ENCODE assay signal across 32 mouse cellular contexts in the genomic region with DNA sequence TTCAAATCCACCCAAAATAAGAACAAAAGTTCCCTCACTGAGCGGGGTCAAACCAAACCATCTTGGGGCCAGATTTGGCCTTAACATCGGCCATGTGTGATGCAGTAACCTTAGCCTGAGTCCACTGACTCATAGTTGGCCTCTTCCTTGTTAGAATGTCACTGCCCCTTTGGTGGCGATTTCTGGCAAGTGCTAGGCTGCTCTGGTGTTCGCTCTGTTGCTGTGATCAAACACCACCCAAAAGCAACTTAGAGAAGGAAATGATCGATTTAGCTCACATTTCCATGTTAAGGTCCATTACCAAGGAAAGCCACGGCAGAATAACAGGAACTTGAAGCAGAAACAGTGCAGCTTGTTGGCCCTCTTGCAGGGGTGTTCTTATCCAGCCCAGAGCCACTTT. TPM values are rescaled to one million over a fixed set of nuclear protein-coding genes. Genes with fewer than 3 reads are reported as not detected.
A peak's percentile ranks its signal among the peaks of the same experiment; 100 is the strongest.
DNase-seq lines count a peak whose midpoint lies in the region; ATAC-seq and TF ChIP-seq lines count a peak whose summit lies in the region.
"Had no signal": no experiment of that assay in that cellular context is flagged by ENCODE, and none has a peak within 500 bp of the region (broad histone marks: within the 10 kb centered on the region; RNA-seq: fewer than 3 reads in every experiment).

No protein-coding gene starts in this region.

- TF ChIP-seq CTCF in lung, postnatal 0 days (IDR thresholded peaks at IDR 0.05), result no peak

- no peak for TF ChIP-seq EP300 in lung, postnatal 0 days (IDR thresholded peaks at IDR 0.05)

- 74% methylated on average over 6 of the region's 6 CpGs for WGBS in lung, postnatal 0 days
- 77% methylated on average over 6 of the region's 6 CpGs for WGBS in liver, embryonic 11.5 days

- no peaks in the 10 kb centered on the region for H3K9me3 ChIP-seq in lung, postnatal 0 days (ENCODE audit: low read length)
- no peaks in the 10 kb centered on the region for H3K9me3 ChIP-seq in liver, embryonic 11.5 days (ENCODE audit: control insufficient read depth, low read length)
- H3K9me3 ChIP-seq: kidney, embryonic 15.5 days; midbrain, embryonic 10.5 days; neural tube, embryonic 12.5 days had no signal

- H3K9ac ChIP-seq in lung, postnatal 0 days (replicated peaks; ENCODE audit: low read depth), result no peak overlapping the region
- no peak overlapping the region for H3K9ac ChIP-seq in liver, embryonic 11.5 days (ENCODE audit: low read depth, low read length)
- H3K9ac ChIP-seq: kidney, embryonic 15.5 days; liver, embryonic 14.5 days; neural tube, embryonic 12.5 days had no signal

- no peaks in the 10 kb centered on the region for H3K27me3 ChIP-seq in lung, postnatal 0 days (replicated peaks; ENCODE audit: insufficient read depth, low read length)
- peaks cover 6% of the 10 kb centered on the region for H3K27me3 ChIP-seq in liver, embryonic 11.5 days (replicated peaks; ENCODE audit: control insufficient read depth, insufficient read depth, low read length)

- H3K27ac ChIP-seq in lung, postnatal 0 days (ENCODE audit: low read length), result no peak overlapping the region
- H3K27ac ChIP-seq in liver, embryonic 11.5 days (ENCODE audit: low read depth, low read length), result no peak overlapping the region
- H3K27ac ChIP-seq: kidney, embryonic 15.5 days; layer of hippocampus, adult 2 months; left cerebral cortex, adult 2 months; liver, embryonic 14.5 days; midbrain, embryonic 10.5 days; neural tube, embryonic 12.5 days; stomach, postnatal 0 days had no signal

- DNase-seq in adrenal gland, postnatal 14 days, result peak; percentile 23
- no peak for DNase-seq in adrenal gland, postnatal 4 days (ENCODE audit: low spot score in 2 of 2)
- DNase-seq in heart, adult 18-20 months, result peak; percentile 40 to 42
- no peak for DNase-seq in heart, postnatal 10 days
- DNase-seq in lung, postnatal 25 days (ENCODE audit: low spot score), result peak; percentile 49
- DNase-seq in lung, postnatal 0 days (ENCODE audit: low spot score), result no peak
- peak; percentile 27 for DNase-seq in gastrocnemius, postnatal 25 days
- DNase-seq in liver, embryonic 11.5 days (ENCODE audit: low spot score), result no peak
- DNase-seq: cerebellum, adult 2 months; cerebellum, postnatal 14 days; kidney, adult 18-20 months; kidney, postnatal 25 days; left cerebral cortex, postnatal 4 days; right cerebral cortex, adult 18-20 months; thymus, adult 18-20 months; thymus, postnatal 25 days had no signal

- intact Hi-C loops in heart, postnatal 10 days (cut with DNase I), result no loop called here

- ATAC-seq in lung, postnatal 0 days, result no peak
- no peak for ATAC-seq in liver, embryonic 11.5 days (replicated peaks; ENCODE audit: low FRiP score)
- ATAC-seq: forebrain, embryonic 16.5 days; hindbrain, embryonic 16.5 days; Patski had no signal

- H3K36me3 ChIP-seq in lung, postnatal 0 days (ENCODE audit: insufficient read depth, low read length), result no peaks in the 10 kb centered on the region
- H3K36me3 ChIP-seq in liver, embryonic 11.5 days (ENCODE audit: control insufficient read depth, insufficient read depth, low read length), result no peaks in the 10 kb centered on the region
- H3K36me3 ChIP-seq: kidney, embryonic 15.5 days; midbrain, embryonic 10.5 days; neural tube, embryonic 12.5 days had no signal

- H3K4me3 ChIP-seq in lung, postnatal 0 days (ENCODE audit: low read depth, low read length), result no peak overlapping the region
- H3K4me3 ChIP-seq in liver, embryonic 11.5 days (ENCODE audit: low read depth, low read length), result no peak overlapping the region
- H3K4me3 ChIP-seq: erythroblast, embryonic 14.5 days; kidney, embryonic 15.5 days; layer of hippocampus, adult 2 months; left cerebral cortex, adult 2 months; midbrain, embryonic 10.5 days; myocyte; neural tube, embryonic 12.5 days had no signal

- H3K4me2 ChIP-seq in lung, postnatal 0 days (replicated peaks; ENCODE audit: low read depth, low read length), result no peak overlapping the region
- H3K4me2 ChIP-seq in liver, embryonic 11.5 days, result no peak overlapping the region
- H3K4me2 ChIP-seq: heart, embryonic 11.5 days; kidney, embryonic 15.5 days; neural tube, embryonic 12.5 days had no signal

- peaks cover 6% of the 10 kb centered on the region; the same call in 1 of the 2 replicates for H3K4me1 ChIP-seq in lung, postnatal 0 days (ENCODE audit: insufficient read depth, low read depth, low read length)
- no peaks in the 10 kb centered on the region for H3K4me1 ChIP-seq in liver, embryonic 11.5 days (replicated peaks; ENCODE audit: control insufficient read depth, insufficient read depth, low read length)

RNA-seq across cellular contexts. Expression of a gene that starts 5.9 kb away (rescaled TPM):
- 2.3 and 4.4 TPM in 2 replicates for total RNA-seq in adrenal gland, postnatal 14 days (2021)
- total RNA-seq in adrenal gland, postnatal 4 days (2021), result 1 to 10 TPM; 4.5 to 4.9 TPM
- 1 to 10 TPM; 3.2 TPM for total RNA-seq in heart, adult 18-20 months (2021)
- total RNA-seq in heart, postnatal 10 days (2021), result 1 to 10 TPM; 2.5 to 3.0 TPM
- 24.8 and 25.4 TPM in 2 replicates for polyA plus RNA-seq in lung, postnatal 0 days (2015; fragmentation: Nextera tagmentation; extraction: Ambion mirVana)
- total RNA-seq in gastrocnemius, postnatal 25 days (2021), result 1 to 10 TPM; 2.8 to 8.5 TPM
- polyA plus RNA-seq in liver, embryonic 11.5 days (2014; fragmentation: Nextera tagmentation; extraction: Ambion mirVana), result 0.64 and 1.0 TPM in 2 replicates
- total RNA-seq: MEL had no signal
- polyA plus RNA-seq: erythroblast, embryonic 14.5 days had no signal

RNA-seq across cellular contexts. Expression of a gene that starts 46.3 kb away (rescaled TPM):
- not detected in 2 replicates for total RNA-seq in adrenal gland, postnatal 14 days (2021)
- 1 to 10 TPM; 3.8 to 5.3 TPM for total RNA-seq in adrenal gland, postnatal 4 days (2021)
- total RNA-seq in heart, adult 18-20 months (2021), result 1 to 10 TPM; 4.0 TPM
- under 1 TPM; 0.91 to 0.92 TPM for total RNA-seq in heart, postnatal 10 days (2021)
- polyA plus RNA-seq in lung, postnatal 0 days (2015; fragmentation: Nextera tagmentation; extraction: Ambion mirVana), result 1.6 and 1.8 TPM in 2 replicates
- total RNA-seq in gastrocnemius, postnatal 25 days (2021), result 100 to 1,000 TPM; 128 to 177 TPM
- polyA plus RNA-seq in liver, embryonic 11.5 days (2014; fragmentation: Nextera tagmentation; extraction: Ambion mirVana), result 0.67 and 0.96 TPM in 2 replicates
- total RNA-seq: layer of hippocampus, adult 2 months; left cerebral cortex, adult 2 months; megakaryocyte progenitor cell, adult 5-6 weeks; MEL had no signal
- polyA plus RNA-seq: erythroblast, embryonic 14.5 days; forebrain, embryonic 16.5 days; Patski; spleen, adult 2 months had no signal

Comparison
In these comparisons a context has a peak if more than half of its experiments do, and no peak if none do; other contexts are left out.
1. DNase-seq: peak in adrenal gland, postnatal 14 days (single experiment), heart, adult 18-20 months (2 of 2), lung, postnatal 25 days (single experiment) and gastrocnemius, postnatal 25 days (single experiment); none in adrenal gland, postnatal 4 days (0 of 2), heart, postnatal 10 days (0 of 2), lung, postnatal 0 days (single experiment) and liver, embryonic 11.5 days (single experiment).
2. RNA of a gene that starts 46.3 kb away (total RNA-seq): 128 to 177 TPM in gastrocnemius, postnatal 25 days; 3.8 to 5.3 TPM in adrenal gland, postnatal 4 days, 4.0 TPM in heart, adult 18-20 months, 0.91 to 0.92 TPM in heart, postnatal 10 days and not detected in adrenal gland, postnatal 14 days; every median in the first group is over 10 times any median in the second.